Mouse (Mus musculus) myocyte (in vitro differentiated cells): ENCODE measurements around the gene Rdh19. TPM values are rescaled to one million over a fixed set of nuclear protein-coding genes. Genes with fewer than 3 reads are reported as not detected.

Experiments used
- H3K27me3 ChIP-seq: one replicate; pipeline ENCODE4 v1.6.1; 2011; ENCODE audit not compliant: control insufficient read depth, insufficient read depth, insufficient read length
- H3K36me3 ChIP-seq: one replicate; pipeline ENCODE4 v1.6.1; 2011; ENCODE audit not compliant: control insufficient read depth, insufficient read depth
- H3K4me2 ChIP-seq: one replicate; pipeline ENCODE4 v1.6.1; 2011; ENCODE audit warnings: low read depth, control low read depth
- H3K4me3 ChIP-seq: one replicate; pipeline ENCODE4 v1.5.1; 2011; ENCODE audit warnings: mild to moderate bottlenecking, control low read depth, moderate library complexity
- H3K79me2 ChIP-seq: one replicate; pipeline ENCODE4 v1.6.1; 2011; ENCODE audit not compliant: control insufficient read depth, insufficient read depth
- H3ac ChIP-seq: one replicate; pipeline ENCODE4 v1.6.1; 2011; ENCODE audit not compliant: control insufficient read depth, insufficient read length
- CEBPB ChIP-seq: IDR thresholded peaks from 2 replicates; pipeline ENCODE4 v1.6.1; 2011; ENCODE audit warnings: mild to moderate bottlenecking, moderate library complexity; ENCODE audit not compliant: poor library complexity, insufficient read depth, severe bottlenecking
- E2F4 ChIP-seq: IDR thresholded peaks from one replicate; pipeline ENCODE4 v1.6.1; 2011; ENCODE audit warnings: mild to moderate bottlenecking, control low read depth, moderate library complexity; ENCODE audit not compliant: insufficient read depth
- MAX ChIP-seq: IDR thresholded peaks from one replicate; pipeline ENCODE4 v1.6.1; 2011; ENCODE audit warnings: low read depth, mild to moderate bottlenecking, control low read depth
- MYOD1 ChIP-seq, 3 experiments: IDR thresholded peaks; one replicate each; pipeline ENCODE4 v1.6.1; 2011; ENCODE audit warnings: control low read depth in 2 of 3, low read depth in 2 of 3, mild to moderate bottlenecking in 2 of 3, moderate library complexity in 1 of 3; ENCODE audit not compliant: insufficient read length in 2 of 3, control insufficient read depth in 1 of 3
- MYOG ChIP-seq, 3 experiments: IDR thresholded peaks; one replicate each; pipeline ENCODE4 v1.6.1; 2011; ENCODE audit warnings: control low read depth in 2 of 3, low read depth in 2 of 3, mild to moderate bottlenecking in 2 of 3; ENCODE audit not compliant: insufficient read length in 2 of 3, control insufficient read depth in 1 of 3, insufficient read depth in 1 of 3
- POLR2A ChIP-seq: IDR thresholded peaks from one replicate; pipeline ENCODE4 v1.6.1; 2011; ENCODE audit warnings: low read depth, mild to moderate bottlenecking, control low read depth, moderate library complexity; ENCODE audit not compliant: insufficient read length
- POLR2AphosphoS2 ChIP-seq: IDR thresholded peaks from one replicate; pipeline ENCODE4 v1.6.1; 2011; ENCODE audit warnings: low read depth, control low read depth; ENCODE audit not compliant: insufficient read length
- REST ChIP-seq: IDR thresholded peaks from one replicate; pipeline ENCODE4 v1.6.1; 2011; ENCODE audit warnings: mild to moderate bottlenecking, control low read depth, moderate library complexity; ENCODE audit not compliant: insufficient read depth, insufficient read length
- SRF ChIP-seq: IDR thresholded peaks from one replicate; pipeline ENCODE4 v1.6.1; 2011; ENCODE audit warnings: low read depth; ENCODE audit not compliant: control insufficient read depth, insufficient read length
- TCF12 ChIP-seq: IDR thresholded peaks from one replicate; pipeline ENCODE4 v1.6.1; 2011; ENCODE audit warnings: mild to moderate bottlenecking, control low read depth; ENCODE audit not compliant: poor library complexity, insufficient read depth, severe bottlenecking
- TCF3 ChIP-seq: IDR thresholded peaks from one replicate; pipeline ENCODE4 v1.6.1; 2011; ENCODE audit warnings: low read depth, control low read depth; ENCODE audit not compliant: insufficient read length
- USF1 ChIP-seq: IDR thresholded peaks from one replicate; pipeline ENCODE4 v1.6.1; 2011; ENCODE audit warnings: low read depth, mild to moderate bottlenecking, control low read depth, moderate library complexity
- polyA plus RNA-seq: library from polyadenylated mRNA; unstranded; fragments of >200 nt; fragmentation: generic; extraction: Trizol; gene quantifications from one replicate; pipeline ENCODE4 v1.2.1, GENCODE M21; 2012; ENCODE audit warnings: missing spikeins

Rdh19 gene
- polyA plus RNA-seq, 1 experiment, result not detected

- Histone ChIP-seq H3K27me3 (peaks cover 27% of the 10 kb centered on the region), H3K4me3 (no peak overlapping the region), H3K4me2 (no peak overlapping the region), H3ac (no peak overlapping the region), H3K36me3 (no peaks in the 10 kb centered on the region), H3K79me2 (no peaks in the 10 kb centered on the region)
- TF ChIP-seq USF1 (no peak), MYOD1 (IDR thresholded peaks at IDR 0.05; ENCODE audit: control insufficient read depth in 1 of 3, insufficient read length in 2 of 3, low read depth in 2 of 3) (no peak), MYOG (IDR thresholded peaks at IDR 0.05; ENCODE audit: control insufficient read depth in 1 of 3, insufficient read depth in 1 of 3, insufficient read length in 2 of 3, low read depth in 2 of 3) (no peak), CEBPB (no peak), TCF3 (no peak)
Observed at GRCm38 (mm10) chr10:127904718-127905446, 55.2 kb downstream of the Rdh19 start.

GRCm38 (mm10) chr10:127906138-127906537 lies 56.4 kb downstream of the Rdh19 start:
- Histone ChIP-seq H3K79me2 (no peaks in the 10 kb centered on the region), H3ac (no peak overlapping the region), H3K27me3 (peaks cover 19% of the 10 kb centered on the region), H3K4me2 (no peak overlapping the region), H3K36me3 (no peaks in the 10 kb centered on the region), H3K4me3 (no peak overlapping the region)
- no peak for TF ChIP-seq MYOD1 (IDR thresholded peaks at IDR 0.05; ENCODE audit: control insufficient read depth in 1 of 3, insufficient read length in 2 of 3, low read depth in 2 of 3)
- TF ChIP-seq MAX, result no peak
- no peak for TF ChIP-seq E2F4
- no peak for TF ChIP-seq CEBPB
- no peak for TF ChIP-seq POLR2A
- TF ChIP-seq TCF3, result no peak
- TF ChIP-seq USF1, result no peak
- no peak for TF ChIP-seq POLR2AphosphoS2
- TF ChIP-seq REST, result no peak
- TF ChIP-seq SRF, result no peak
- TF ChIP-seq TCF12, result no peak
- no peak for TF ChIP-seq MYOG (IDR thresholded peaks at IDR 0.05; ENCODE audit: control insufficient read depth in 1 of 3, insufficient read depth in 1 of 3, insufficient read length in 2 of 3, low read depth in 2 of 3)

GRCm38 (mm10) chr10:127907386-127907951 lies 57.7 kb downstream of the Rdh19 start:
- peaks cover 15% of the 10 kb centered on the region for H3K27me3 ChIP-seq
- no peaks in the 10 kb centered on the region for H3K79me2 ChIP-seq
- no peak overlapping the region for H3K4me2 ChIP-seq
- TF ChIP-seq USF1, result no peak
- no peak for TF ChIP-seq MYOD1 (IDR thresholded peaks at IDR 0.05; ENCODE audit: control insufficient read depth in 1 of 3, insufficient read length in 2 of 3, low read depth in 2 of 3)
- TF ChIP-seq E2F4, result no peak
- H3K36me3 ChIP-seq, result no peaks in the 10 kb centered on the region
- H3ac ChIP-seq, result no peak overlapping the region
- H3K4me3 ChIP-seq, result no peak overlapping the region

Other genes starting within 250 kb of the Rdh19 start
- 244 TPM for gene Lrp1, start 228.8 kb upstream of the Rdh19 start, polyA plus RNA-seq
- gene Stat6, start 206.9 kb upstream of the Rdh19 start, polyA plus RNA-seq, result 0.26 TPM
- 5.6 TPM for gene Nemp1, start 183.0 kb upstream of the Rdh19 start, polyA plus RNA-seq
- 68.7 TPM for gene Nab2, start 181.4 kb upstream of the Rdh19 start, polyA plus RNA-seq
- 0.35 TPM for gene Myo1a, start 144.8 kb upstream of the Rdh19 start, polyA plus RNA-seq
- gene Tac2, start 125.5 kb upstream of the Rdh19 start, polyA plus RNA-seq, result 0.18 TPM
- gene Zbtb39, start 110.4 kb upstream of the Rdh19 start, polyA plus RNA-seq, result 3.2 TPM
- 0.11 TPM for gene Gpr182, start 98.2 kb upstream of the Rdh19 start, polyA plus RNA-seq
- gene Rdh1, start 90.2 kb upstream of the Rdh19 start, polyA plus RNA-seq, result 0.01 TPM
- gene Rdh16f1, start 90.1 kb upstream of the Rdh19 start, polyA plus RNA-seq, result 0.13 TPM
- gene Rdh9, start 73.5 kb upstream of the Rdh19 start, polyA plus RNA-seq, result 0.02 TPM
- not detected for gene Rdh16, start 48.8 kb upstream of the Rdh19 start, polyA plus RNA-seq
- 0.06 TPM for gene Rdh16f2, start 16.5 kb downstream of the Rdh19 start, polyA plus RNA-seq
- gene Rdh7, start 38.9 kb downstream of the Rdh19 start, polyA plus RNA-seq, result not detected
- not detected for gene Sdr9c7, start 48.6 kb downstream of the Rdh19 start, polyA plus RNA-seq
- not detected for gene Hsd17b6, start 157.7 kb downstream of the Rdh19 start, polyA plus RNA-seq
- 9.1 TPM for gene Prim1, start 165.2 kb downstream of the Rdh19 start, polyA plus RNA-seq
- 870 TPM for gene Naca, start 185.6 kb downstream of the Rdh19 start, polyA plus RNA-seq
- 84.3 TPM for gene Ptges3, start 209.0 kb downstream of the Rdh19 start, polyA plus RNA-seq
- 3,270 TPM for gene Atp5b, start 233.3 kb downstream of the Rdh19 start, polyA plus RNA-seq
- gene Baz2a, start 241.6 kb downstream of the Rdh19 start, polyA plus RNA-seq, result 12.7 TPM